Mouse (Mus musculus) cerebellum, postnatal 25 days (tissue): ENCODE data around the gene Wdr90.

Source experiments
- DNase-seq, 2 experiments: peaks; one replicate each; pipeline ENCODE4 v3.0.0; 2021; ENCODE audit warnings: mixed read lengths in 2 of 2

The Wdr90 gene

GRCm38 (mm10) chr17:25860832-25861703, at the start of gene Wdr90:
Gene Wdr90 (minus strand): TSS chr17:25861501.
- peak; percentile 92 to 93 for DNase-seq

- DNase-seq, result no peak
These were observed 46.3 kb upstream of the Wdr90 start for GRCm38 (mm10) chr17:25907640-25908039.

DNA sequence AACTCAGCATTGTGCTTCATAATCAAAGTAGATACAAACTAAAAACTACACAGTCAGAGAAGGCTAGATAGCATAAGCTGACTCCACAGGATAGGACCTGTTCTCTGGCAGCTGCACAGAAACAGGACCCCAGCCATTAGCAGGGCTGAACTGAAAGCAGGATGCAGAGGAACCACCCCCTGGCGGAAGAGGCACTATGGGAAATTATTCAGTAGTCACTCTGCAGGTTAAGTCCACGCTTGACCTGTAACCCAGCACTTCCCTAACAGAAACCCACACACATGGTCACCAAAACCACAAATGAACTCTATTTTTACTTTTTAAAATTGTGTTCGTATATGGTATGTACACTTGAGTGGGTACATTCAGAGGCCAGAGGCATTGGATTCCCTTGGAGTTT, 41.8 kb upstream of the Wdr90 start:
- DNase-seq, result no peak

DNA sequence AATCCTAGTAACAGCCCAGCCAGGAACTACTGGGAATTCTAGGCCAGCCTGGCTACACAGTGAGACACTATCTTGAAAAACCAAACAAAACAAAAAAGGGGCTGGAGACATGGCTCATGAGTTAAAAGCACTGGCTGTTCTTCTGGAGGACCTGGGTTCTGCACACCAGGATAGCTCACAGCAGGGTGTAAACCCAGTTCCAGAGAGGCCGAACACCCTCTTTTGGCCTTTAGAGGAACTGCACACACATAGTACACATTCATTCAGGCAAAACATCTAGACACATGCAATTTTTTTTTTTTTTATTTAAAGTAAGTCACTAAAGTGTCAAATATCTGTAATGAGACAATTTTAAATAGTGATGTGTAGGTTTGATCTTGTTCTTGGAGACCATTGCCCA, 38.9 kb upstream of the Wdr90 start:
- DNase-seq, result no peak

DNA sequence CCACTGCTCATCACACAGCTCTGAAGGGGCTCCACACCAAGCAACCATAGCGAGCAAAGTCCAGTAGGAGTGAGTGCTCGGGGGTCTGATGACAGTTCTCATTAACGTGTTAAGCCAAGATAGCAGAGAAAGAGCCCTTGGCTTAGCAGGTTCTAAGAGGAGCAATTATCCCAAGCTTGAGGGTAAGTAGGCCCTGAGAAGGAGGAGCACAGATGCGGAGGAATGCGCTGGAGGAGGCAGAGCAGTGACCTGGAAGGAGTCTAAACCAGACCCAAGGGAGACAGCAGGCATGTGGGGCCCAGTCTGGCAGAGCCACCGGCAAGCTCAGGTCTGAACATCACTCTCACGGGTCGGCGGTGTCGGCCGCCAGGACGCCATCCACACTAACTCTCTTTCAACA, 34.6 kb upstream of the Wdr90 start:
- DNase-seq, result peak in 1 of 2 experiments; percentile 34

GRCm38 (mm10) chr17:25895415-25895814, 34.1 kb upstream of the Wdr90 start:
- DNase-seq, result no peak

GRCm38 (mm10) chr17:25893975-25894617, 32.8 kb upstream of the Wdr90 start:
- peak; percentile 83 to 88 for DNase-seq

- DNase-seq, result no peak
These were observed 27.5 kb upstream of the Wdr90 start for GRCm38 (mm10) chr17:25888837-25889236.

- no peak for DNase-seq
These were observed 26.2 kb upstream of the Wdr90 start for GRCm38 (mm10) chr17:25887467-25887866.

GRCm38 (mm10) chr17:25886806-25887205, 25.5 kb upstream of the Wdr90 start:
- no peak for DNase-seq

DNA sequence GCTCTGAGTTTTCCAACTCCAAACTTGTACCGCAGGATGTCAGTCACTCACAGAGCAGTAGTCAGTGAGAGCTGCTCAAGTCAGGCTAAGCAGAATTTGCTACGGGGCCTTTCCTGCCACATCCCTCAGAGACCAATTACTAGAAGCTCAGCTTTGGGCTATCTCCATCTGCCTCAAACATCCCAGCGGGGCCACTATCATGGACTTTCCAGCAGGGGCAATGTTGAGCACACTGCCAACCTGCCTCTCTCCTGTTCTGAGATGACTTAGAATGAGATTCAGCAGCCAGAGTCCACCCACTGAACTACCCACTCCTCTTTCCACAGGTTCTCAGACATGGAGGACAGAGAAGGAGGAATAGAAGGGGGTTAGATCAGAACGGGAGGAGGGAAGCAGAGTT, 24.3 kb upstream of the Wdr90 start:
- peak; percentile 43 to 68 for DNase-seq

DNA sequence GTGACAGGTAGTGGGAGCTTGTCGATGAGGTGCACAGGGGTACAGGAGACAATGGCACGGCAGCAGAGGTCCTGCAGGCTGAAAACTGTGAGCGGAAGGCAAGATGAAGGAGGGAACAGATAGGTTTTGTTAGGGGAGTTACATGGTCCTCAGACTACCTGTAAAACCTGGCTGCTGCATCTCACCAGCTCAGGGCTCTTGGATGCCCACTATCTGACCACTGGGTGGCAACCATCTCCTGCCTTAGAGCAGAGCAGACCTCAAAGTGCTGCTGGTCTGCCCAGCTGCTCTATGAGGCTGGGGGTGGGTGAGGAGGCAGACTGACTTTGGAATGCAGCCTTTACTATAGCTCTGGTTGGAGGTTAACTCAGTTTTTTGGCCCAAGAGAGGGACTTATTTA, 22.5 kb upstream of the Wdr90 start:
- no peak for DNase-seq

DNA sequence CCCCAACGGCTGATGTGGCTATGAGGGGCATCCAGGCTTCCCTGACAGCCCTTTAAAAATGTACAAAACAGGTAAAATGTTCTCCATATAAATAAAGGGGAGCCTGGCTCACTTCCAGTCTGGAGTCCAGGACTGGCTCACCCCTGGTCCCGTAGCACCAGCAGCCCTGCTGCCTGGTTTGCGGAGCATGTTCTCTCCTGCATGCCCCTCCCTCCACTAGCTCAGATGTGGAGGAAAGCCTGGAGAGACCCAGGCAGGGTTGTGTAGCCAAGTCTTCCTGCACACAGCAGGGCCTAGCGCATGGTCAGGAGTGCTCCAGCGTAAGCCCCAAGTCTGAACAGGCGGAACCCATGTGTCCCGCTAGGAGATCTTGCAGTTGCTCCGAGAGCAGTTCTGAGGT, 22.0 kb upstream of the Wdr90 start:
- no peak for DNase-seq

GRCm38 (mm10) chr17:25882306-25882705, 21.0 kb upstream of the Wdr90 start:
- DNase-seq, result no peak

DNA sequence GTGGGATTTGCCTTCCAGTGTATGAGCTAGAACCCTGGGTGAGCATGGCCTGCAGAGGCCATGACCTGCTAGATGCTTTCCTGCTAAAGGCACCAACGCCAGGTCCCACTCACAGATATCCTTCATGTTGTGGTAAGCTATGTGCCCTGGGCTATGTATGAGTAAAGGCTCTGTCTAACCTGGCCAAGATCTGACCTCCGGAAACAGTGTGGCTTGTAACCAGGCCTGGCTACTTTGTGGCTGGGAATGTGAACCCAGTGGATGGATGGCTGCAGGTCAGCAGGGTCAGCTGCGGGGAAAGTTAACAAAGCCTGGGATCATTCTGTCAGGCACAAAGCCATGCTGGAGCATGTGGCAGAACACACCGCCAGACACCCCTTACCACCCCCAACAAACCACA, 20.4 kb upstream of the Wdr90 start:
- DNase-seq, result no peak

DNA sequence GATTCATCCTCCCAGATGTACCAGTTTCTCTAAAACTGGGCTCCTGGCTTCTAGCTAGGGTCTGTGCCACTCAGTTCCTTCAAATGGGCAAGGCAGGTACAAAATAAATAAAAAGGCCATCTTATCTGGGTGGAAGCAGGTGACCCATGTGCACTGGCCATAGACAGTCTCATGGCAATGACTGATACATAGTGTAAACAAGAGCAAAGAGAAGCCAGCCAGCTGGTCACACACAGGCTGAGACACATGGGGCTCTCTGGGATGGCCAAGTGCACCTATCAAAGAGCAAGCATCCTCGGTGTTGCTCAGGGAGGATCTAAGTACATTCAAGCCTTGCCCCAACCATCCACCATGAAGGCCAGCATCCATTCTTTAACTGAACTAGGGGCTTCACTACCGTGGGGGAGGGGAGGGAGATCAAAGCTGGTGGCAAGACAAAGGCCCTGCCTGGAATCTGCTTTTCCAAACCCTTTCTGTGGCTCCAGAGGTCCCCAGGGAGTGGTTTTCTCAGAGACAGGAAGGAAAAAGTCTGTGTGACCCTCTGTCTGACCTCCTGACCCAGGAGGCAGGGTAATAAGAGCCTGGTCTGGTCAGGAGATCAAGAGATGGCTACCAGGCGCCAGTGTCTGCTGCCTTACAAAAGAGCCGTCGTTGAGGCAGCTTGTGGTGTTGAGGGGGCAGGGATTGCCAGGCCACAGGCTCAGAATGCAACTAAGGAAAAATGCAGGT, 19.8 kb upstream of the Wdr90 start:
- peak in 1 of 2 experiments; percentile 35 for DNase-seq

DNA sequence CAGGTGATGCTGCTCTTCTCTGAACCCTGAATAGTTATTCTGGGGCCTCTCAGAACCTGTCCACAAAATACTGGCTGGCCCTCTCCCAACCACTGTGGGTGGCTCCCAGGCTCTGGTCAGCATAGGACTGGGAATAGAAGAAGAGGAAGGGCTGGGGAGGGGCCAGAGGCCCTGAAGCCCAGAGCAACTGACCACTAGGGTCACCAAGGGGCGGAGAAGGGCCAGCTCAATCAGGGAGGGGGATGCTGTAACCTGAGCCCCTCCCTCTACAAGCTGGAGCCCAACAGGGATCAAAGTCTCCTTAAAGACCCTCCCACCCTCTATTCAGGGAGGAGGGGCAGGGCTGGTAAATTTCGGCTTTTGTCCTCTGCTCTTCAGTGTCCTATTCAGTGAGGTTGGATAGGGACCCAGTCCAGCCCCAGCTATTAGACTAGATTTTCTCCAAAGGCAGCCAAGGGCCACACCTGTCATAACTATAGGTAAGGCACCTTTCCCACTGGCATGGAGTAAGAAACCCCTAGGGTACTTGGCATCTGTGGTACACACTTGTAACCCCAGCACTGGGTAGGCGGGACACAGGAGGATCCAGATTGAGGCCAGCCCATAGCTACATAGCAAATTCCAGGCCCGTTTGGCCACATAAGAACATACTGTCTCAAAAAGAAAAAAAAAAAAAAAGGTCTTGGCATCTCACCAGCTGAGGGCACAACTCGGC, 19.1 kb upstream of the Wdr90 start, which contains the start of gene Wfikkn1:
Gene Wfikkn1 (minus strand): TSS at position 663 of the 715 bp plus-strand sequence.
- no peak for DNase-seq

DNA sequence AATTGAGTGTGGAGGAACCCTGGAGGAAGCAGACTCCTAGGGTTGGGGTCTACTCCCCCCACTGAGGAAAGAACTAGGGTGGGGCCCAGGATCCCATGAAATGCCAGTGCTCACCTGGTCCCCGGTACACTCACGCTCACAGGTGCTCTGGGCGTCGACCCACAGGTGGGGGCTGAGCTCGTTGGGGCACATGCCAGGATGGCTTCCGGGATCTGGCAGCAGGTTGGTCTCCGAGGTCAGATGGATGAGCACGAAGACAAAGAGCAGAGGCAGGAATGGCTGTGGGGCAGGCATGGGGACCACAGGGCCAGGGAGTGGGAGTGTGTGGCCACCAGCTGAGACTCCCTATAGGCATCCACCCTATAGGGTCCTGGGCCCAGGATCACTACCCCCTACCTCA, 18.4 kb upstream of the Wdr90 start:
- peak; percentile 37 to 56 for DNase-seq

DNA sequence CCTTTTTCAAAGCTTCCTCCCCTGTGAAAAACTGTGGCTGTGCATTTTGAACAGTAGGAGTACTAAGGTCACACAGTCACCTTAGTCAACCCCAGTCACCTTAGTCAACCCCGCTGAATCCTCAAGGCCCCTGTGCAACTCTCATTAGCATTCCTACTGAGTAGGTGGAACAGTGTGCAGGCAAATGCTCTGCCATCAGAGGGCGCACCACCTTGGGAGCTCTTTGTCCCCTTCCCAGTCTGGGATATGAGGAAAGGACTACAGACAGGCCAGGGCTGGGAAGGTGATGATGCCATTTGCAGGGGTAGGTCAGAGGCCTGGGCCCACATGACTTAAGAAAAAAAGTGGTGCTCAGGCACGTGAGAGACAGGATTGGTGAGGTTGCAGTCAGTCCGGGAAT, 18.0 kb upstream of the Wdr90 start:
- DNase-seq, result peak; percentile 56 to 69

GRCm38 (mm10) chr17:25878611-25879180, 17.4 kb upstream of the Wdr90 start:
- DNase-seq, result peak in 1 of 2 experiments; percentile 53

GRCm38 (mm10) chr17:25877741-25878610, 16.7 kb upstream of the Wdr90 start:
- DNase-seq, result peak; percentile 42 to 62
